Mouse (Mus musculus) liver, embryonic 12.5 days (tissue): Measurements from ENCODE around the gene Shank1. TPM values are rescaled to one million over a fixed set of nuclear protein-coding genes. Genes with fewer than 3 reads are reported as not detected.

Experiments used
- ATAC-seq: fragments of 200-750 bp; cut with Nextera tagmentation; 2 replicates; pipeline ENCODE4 v1.8.0; 2017; ENCODE audit warnings: moderate number of reproducible peaks, mild to moderate bottlenecking, moderate library complexity
- H3K27ac ChIP-seq: fragments of 300-500 bp; sonication (generic); 2 replicates; pipeline ENCODE4 v1.5.1; 2016; ENCODE audit warnings: mild to moderate bottlenecking
- H3K27me3 ChIP-seq: fragments of 300-500 bp; sonication (generic); replicated peaks from 2 replicates; pipeline ENCODE4 v1.6.1; 2016; ENCODE audit warnings: mild to moderate bottlenecking, moderate library complexity
- H3K36me3 ChIP-seq: fragments of 300-500 bp; sonication (generic); 2 replicates; pipeline ENCODE4 v1.6.1; 2016; ENCODE audit warnings: mild to moderate bottlenecking, moderate library complexity
- H3K4me1 ChIP-seq: fragments of 300-500 bp; sonication (generic); 2 replicates; pipeline ENCODE4 v1.6.1; 2016
- H3K4me2 ChIP-seq: fragments of 300-500 bp; sonication (generic); 2 replicates; pipeline ENCODE4 v1.6.1; 2016; ENCODE audit warnings: mild to moderate bottlenecking, moderate library complexity
- H3K4me3 ChIP-seq: fragments of 300-500 bp; sonication (generic); 2 replicates; pipeline ENCODE4 v1.5.1; 2016; ENCODE audit warnings: mild to moderate bottlenecking, moderate library complexity
- H3K9ac ChIP-seq: fragments of 300-500 bp; sonication (generic); 2 replicates; pipeline ENCODE4 v1.6.1; 2016; ENCODE audit warnings: mild to moderate bottlenecking, moderate library complexity
- H3K9me3 ChIP-seq: fragments of 300-500 bp; sonication (generic); replicated peaks from 2 replicates; pipeline ENCODE4 v1.6.1; 2016; ENCODE audit warnings: mild to moderate bottlenecking, moderate library complexity
- WGBS: fragments of 180-500 bp; shearing (Covaris S2); methylation state at CpG from one replicate; pipeline ENCODE4 v1.1.7; 2016; ENCODE audit not compliant: insufficient replicate concordance; 5-methylcytosine and 5-hydroxymethylcytosine counted together
- polyA plus RNA-seq: library from polyadenylated mRNA; unstranded; fragments of >200 nt; fragmentation: Nextera tagmentation; extraction: Ambion mirVana; gene quantifications from 2 replicates; pipeline ENCODE4 v1.2.1, GENCODE M21; 2016

Shank1 gene
- polyA plus RNA-seq, 1 experiment from 2014 or later, result 0.18 TPM

GRCm38 (mm10) chr7:44350957-44351711 is 41.1 kb downstream of the Shank1 start:
- Histone ChIP-seq H3K27me3 (peaks cover 100% of the 10 kb centered on the region), H3K9ac (no peak overlapping the region), H3K27ac (no peak overlapping the region), H3K4me1 (0 out of 2 replicates have a peak, but pooled peaks cover 8% of the 10 kb centered on the region), H3K9me3 (no peaks in the 10 kb centered on the region), H3K36me3 (no peaks in the 10 kb centered on the region), H3K4me3 (no peak overlapping the region; the same call in 1 of the 2 replicates), H3K4me2 (peak overlapping the region; percentile 41)
- peak; percentile 42; the same call in 1 of the 2 replicates for ATAC-seq
- WGBS, result 11% methylated on average over 25 of the region's 25 CpGs

- no peak for ATAC-seq
- Histone ChIP-seq H3K36me3 (no peaks in the 10 kb centered on the region), H3K27ac (no peak overlapping the region), H3K4me2 (no peak overlapping the region), H3K9me3 (no peaks in the 10 kb centered on the region), H3K4me1 (0 out of 2 replicates have a peak, but pooled peaks cover 8% of the 10 kb centered on the region), H3K9ac (no peak overlapping the region), H3K4me3 (no peak overlapping the region), H3K27me3 (peaks cover 100% of the 10 kb centered on the region)
- WGBS, result 6% methylated on average over 71 of the region's 71 CpGs
These were observed 42.1 kb downstream of the Shank1 start for GRCm38 (mm10) chr7:44351881-44352749.

- H3K27ac ChIP-seq, result no peak overlapping the region
- H3K27me3 ChIP-seq, result peaks cover 100% of the 10 kb centered on the region
- WGBS, result 3% methylated on average over 61 of the region's 71 CpGs
- H3K36me3 ChIP-seq, result no peaks in the 10 kb centered on the region
- H3K9me3 ChIP-seq, result no peaks in the 10 kb centered on the region
- ATAC-seq, result no peak
- no peak overlapping the region for H3K4me3 ChIP-seq
- peaks cover 8% of the 10 kb centered on the region; the same call in 1 of the 2 replicates for H3K4me1 ChIP-seq
- no peak overlapping the region for H3K9ac ChIP-seq
- 0 out of 2 replicates have a peak overlapping the region, but pooled peaks have one; percentile 6 for H3K4me2 ChIP-seq
These were observed 42.9 kb downstream of the Shank1 start for GRCm38 (mm10) chr7:44352750-44353600.

DNA sequence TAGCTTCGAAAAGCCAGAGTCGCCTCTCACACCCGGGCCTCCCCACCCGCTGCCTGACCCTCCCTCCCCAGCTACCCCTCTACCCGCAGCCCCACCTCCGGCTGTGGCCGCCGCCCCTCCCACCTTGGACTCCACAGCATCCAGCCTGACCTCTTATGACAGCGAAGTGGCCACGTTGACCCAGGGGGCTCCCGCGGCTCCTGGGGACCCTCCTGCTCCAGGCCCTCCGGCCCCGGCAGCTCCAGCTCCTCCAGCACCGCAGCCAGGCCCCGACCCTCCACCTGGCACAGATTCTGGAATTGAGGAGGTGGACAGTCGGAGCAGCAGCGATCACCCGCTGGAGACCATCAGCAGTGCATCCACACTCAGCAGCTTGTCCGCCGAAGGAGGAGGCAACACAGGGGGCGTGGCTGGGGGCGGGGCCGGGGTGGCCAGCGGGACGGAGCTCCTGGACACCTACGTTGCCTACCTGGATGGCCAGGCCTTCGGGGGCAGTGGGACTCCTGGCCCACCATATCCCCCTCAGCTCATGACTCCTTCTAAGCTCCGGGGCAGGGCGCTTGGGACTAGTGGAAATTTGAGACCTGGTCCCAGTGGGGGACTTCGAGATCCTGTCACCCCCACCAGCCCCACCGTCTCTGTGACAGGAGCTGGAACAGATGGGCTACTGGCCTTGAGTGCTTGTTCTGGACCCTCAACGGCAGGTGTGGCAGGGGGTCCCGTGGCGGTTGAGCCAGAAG is 43.7 kb downstream of the Shank1 start:
- H3K27me3 ChIP-seq, result peaks cover 98% of the 10 kb centered on the region
- H3K4me2 ChIP-seq, result 0 out of 2 replicates have a peak overlapping the region, but pooled peaks have one; percentile 6
- H3K36me3 ChIP-seq, result no peaks in the 10 kb centered on the region
- H3K4me1 ChIP-seq, result peaks cover 8% of the 10 kb centered on the region; the same call in 1 of the 2 replicates
- 4% methylated on average over 35 of the region's 35 CpGs for WGBS
- peak overlapping the region; percentile 9 for H3K4me3 ChIP-seq
- ATAC-seq, result no peak
- H3K27ac ChIP-seq, result no peak overlapping the region
- H3K9me3 ChIP-seq, result no peaks in the 10 kb centered on the region
- H3K9ac ChIP-seq, result no peak overlapping the region

- Histone ChIP-seq H3K4me1 (peaks cover 24% of the 10 kb centered on the region), H3K36me3 (no peaks in the 10 kb centered on the region), H3K9me3 (no peaks in the 10 kb centered on the region), H3K27me3 (peaks cover 98% of the 10 kb centered on the region), H3K27ac (no peak overlapping the region), H3K9ac (no peak overlapping the region), H3K4me3 (no peak overlapping the region), H3K4me2 (no peak overlapping the region)
- no peak for ATAC-seq
- WGBS, result 53% methylated on average over 6 of the region's 6 CpGs
These were observed 45.4 kb downstream of the Shank1 start for GRCm38 (mm10) chr7:44355411-44355810.

DNA sequence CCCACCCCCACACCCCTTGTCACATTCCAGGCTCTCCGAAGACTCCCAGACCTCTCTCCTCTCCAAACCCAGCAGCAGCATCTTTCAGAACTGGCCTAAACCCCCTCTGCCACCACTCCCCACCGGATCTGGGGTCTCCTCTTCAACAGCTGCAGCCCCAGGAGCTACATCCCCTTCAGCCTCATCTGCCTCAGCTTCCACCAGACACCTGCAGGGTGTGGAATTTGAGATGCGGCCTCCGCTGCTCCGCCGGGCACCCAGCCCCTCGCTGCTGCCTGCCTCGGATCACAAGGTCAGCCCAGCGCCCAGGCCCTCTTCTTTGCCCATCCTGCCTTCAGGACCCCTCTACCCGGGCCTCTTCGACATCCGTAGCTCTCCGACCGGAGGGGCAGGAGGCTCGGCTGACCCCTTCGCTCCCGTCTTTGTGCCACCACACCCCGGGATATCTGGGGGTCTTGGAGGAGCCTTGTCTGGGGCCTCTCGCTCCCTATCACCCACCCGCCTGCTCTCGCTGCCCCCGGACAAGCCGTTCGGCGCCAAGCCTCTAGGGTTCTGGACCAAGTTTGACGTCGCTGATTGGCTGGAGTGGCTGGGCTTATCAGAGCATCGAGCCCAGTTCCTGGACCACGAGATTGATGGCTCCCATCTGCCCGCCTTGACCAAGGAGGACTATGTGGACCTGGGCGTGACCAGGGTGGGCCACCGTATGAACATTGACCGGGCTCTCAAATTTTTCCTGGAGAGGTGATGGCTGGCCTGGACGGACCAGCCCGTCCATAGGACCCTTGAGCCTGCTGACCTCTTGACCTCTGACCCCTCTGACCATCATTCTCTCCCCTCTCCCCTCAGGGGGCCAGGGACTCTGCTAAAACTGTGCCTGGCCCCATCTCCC is 46.8 kb downstream of the Shank1 start:
- Histone ChIP-seq H3K27me3 (peaks cover 97% of the 10 kb centered on the region), H3K36me3 (no peaks in the 10 kb centered on the region), H3K4me2 (no peak overlapping the region), H3K4me3 (no peak overlapping the region), H3K9ac (no peak overlapping the region), H3K9me3 (no peaks in the 10 kb centered on the region), H3K27ac (no peak overlapping the region), H3K4me1 (peaks cover 28% of the 10 kb centered on the region)
- no peak for ATAC-seq
- 6% methylated on average over 35 of the region's 35 CpGs for WGBS

DNA sequence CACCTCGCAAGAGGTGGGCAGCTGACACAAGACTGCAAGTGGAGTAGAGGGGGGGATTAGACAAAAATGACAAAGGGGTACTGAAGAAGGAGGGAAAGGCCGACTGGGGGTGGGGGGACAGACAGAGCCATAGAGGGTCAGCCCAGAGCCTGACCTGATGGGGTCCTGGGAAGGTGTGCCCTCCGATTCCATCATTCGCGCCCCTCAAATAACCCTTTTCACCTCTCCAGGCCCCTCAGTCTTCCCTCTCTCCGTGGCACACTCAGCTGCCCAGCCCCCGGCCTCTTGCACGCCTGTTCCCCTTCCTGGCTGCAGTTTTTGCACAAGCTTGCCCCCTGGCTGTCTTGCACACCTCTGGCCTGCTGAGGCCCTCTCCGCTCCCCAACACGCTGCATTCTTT is 47.5 kb downstream of the Shank1 start:
- no peak overlapping the region for H3K4me2 ChIP-seq
- H3K9me3 ChIP-seq, result no peaks in the 10 kb centered on the region
- WGBS, result 13% methylated on average over 10 of the region's 10 CpGs
- H3K27me3 ChIP-seq, result peaks cover 97% of the 10 kb centered on the region
- H3K27ac ChIP-seq, result no peak overlapping the region
- peaks cover 28% of the 10 kb centered on the region for H3K4me1 ChIP-seq
- no peak for ATAC-seq
- H3K4me3 ChIP-seq, result no peak overlapping the region
- no peaks in the 10 kb centered on the region for H3K36me3 ChIP-seq
- H3K9ac ChIP-seq, result no peak overlapping the region

DNA sequence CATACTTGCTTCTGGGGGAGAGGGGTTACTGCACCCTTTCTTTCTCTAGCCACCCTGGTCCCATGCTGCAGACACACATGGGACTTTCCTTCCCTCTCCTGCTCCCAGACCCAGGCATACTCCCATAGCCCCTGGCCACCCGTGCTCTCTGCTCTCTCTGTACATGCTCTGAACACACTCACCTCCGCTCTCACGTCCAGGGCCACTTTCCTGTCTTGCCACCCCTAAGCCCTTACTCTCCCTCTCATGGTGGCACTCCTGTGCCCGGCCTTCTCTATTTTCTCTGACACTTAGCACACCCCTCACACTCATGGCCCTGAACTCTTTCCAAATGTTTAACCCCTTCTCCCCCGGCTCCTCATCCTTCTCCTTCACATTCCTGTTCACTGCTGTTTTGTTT is 48.0 kb downstream of the Shank1 start:
- H3K4me1 ChIP-seq, result peaks cover 28% of the 10 kb centered on the region
- H3K36me3 ChIP-seq, result no peaks in the 10 kb centered on the region
- no peaks in the 10 kb centered on the region for H3K9me3 ChIP-seq
- ATAC-seq, result no peak
- H3K4me3 ChIP-seq, result no peak overlapping the region
- WGBS, result 15% methylated on average over 5 of the region's 5 CpGs
- H3K4me2 ChIP-seq, result no peak overlapping the region
- H3K9ac ChIP-seq, result no peak overlapping the region
- H3K27me3 ChIP-seq, result peaks cover 97% of the 10 kb centered on the region
- H3K27ac ChIP-seq, result no peak overlapping the region

DNA sequence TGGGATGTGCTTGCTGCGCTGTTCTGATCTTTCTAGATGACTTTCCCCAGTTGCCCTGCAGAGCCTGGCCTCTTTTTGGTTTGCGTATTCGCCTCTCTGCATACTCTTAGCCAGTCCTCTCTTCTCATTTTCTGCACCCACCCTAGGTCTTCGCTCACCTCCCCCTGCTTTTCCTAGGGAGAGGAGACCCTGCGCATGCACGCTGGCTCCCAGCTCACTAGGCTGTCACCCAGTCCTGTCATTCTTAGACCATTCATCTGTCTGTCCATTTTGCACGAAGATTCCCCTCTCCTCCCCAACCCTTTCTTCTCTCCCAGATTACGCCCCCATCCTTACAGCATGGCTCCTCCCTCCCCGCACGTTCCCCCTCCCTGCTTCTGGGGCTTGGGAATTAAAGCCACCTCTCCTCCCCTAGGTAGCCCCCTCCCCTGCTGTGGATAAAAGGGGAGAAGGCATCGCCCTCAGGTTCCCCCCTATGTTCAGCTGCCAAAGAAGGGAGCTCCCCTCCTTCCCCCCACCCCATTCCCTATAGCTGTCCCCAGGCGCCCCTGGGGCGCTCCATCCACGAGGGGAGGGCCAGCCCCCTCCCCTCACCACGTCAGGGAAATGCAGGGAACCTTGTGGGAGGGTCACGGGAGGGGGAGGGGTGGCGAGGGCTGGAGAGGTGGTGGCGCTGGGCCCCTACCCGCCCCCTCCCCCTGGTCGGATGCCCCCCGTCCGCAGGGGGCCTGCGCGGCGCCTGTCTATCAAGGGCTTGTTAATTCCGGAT is 49.0 kb downstream of the Shank1 start:
- H3K4me3 ChIP-seq, result peak overlapping the region; percentile 55
- WGBS, result 7% methylated on average over 26 of the region's 26 CpGs

More for the DNA sequence above, 49.0 kb downstream of the Shank1 start:
- Histone ChIP-seq H3K27me3 (peaks cover 97% of the 10 kb centered on the region), H3K4me1 (peaks cover 24% of the 10 kb centered on the region), H3K9ac (no peak overlapping the region), H3K4me2 (peak overlapping the region; percentile 81), H3K9me3 (no peaks in the 10 kb centered on the region), H3K27ac (no peak overlapping the region), H3K36me3 (no peaks in the 10 kb centered on the region)
- ATAC-seq, result no peak
